Mouse (Mus musculus): ENCODE data around the gene Olfr1436. TPM values are rescaled to one million over a fixed set of nuclear protein-coding genes. Genes with fewer than 3 reads are reported as not detected.

The Olfr1436 gene
- not detected in 2 replicates for polyA plus RNA-seq (2012; rRNA removed)

DNA sequence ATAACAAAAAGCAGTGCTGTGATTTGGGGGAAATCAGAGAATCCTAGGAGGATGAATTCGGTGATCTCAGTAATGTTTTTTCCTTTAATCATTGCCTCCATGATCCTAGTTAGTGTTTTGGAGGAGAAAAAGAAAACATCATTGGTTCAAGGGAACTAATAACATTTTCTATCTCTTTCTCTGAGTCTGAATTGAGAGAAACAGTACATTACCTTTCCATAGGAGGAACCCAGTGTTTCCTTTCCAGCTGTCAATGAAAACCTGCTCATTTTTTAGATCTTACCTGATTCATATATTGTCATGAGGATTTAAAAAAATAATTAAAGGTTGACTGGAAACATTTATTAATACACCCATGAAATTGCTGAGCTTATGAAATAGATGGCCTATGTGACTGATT lies at the start of gene Olfr1436:
TSS of gene Olfr1436 (minus strand) at position 101 of the 400 bp plus-strand sequence.

DNA sequence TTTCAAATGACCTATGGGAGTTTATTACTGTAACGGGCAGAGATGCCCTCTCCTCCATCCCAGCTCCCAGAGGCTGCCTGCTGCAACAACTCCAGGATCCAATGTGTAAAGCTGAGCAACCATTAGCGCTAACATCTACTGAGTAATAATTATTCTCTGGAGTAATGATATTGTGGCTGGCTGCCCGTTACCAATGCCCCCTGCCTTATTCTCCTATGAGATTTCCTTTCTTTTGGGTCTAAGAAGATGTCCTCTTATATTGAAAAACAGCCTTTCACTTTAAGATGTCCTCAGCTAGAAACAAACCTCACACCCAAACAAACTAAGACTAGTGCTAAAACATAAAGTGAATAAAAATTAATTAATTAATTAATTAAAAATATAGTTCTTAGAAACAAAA lies 36.9 kb upstream of the Olfr1436 start, which contains the start of gene Olfr1438-ps1:
TSS of gene Olfr1438-ps1 (minus strand) at position 101 of the 400 bp plus-strand sequence.

DNA sequence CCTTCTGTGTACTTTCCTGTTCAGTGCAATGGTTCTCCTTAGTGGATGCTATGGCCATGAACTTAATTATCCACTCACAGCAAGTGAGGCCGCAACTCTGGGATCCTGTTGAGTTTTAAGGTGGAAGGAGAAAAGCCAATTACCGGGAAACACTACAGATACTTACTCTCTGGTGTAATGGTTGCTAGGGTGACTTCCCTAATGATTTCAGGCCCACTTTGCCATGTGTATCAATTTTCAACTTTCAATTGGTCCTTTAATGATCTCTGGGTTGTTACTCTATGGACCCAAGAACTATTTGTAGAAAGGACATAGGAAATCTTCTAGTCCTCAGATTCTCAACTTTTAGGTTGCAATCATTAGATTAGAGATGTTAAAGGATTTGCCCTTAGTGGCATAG lies 26.1 kb upstream of the Olfr1436 start, which contains the start of gene Olfr1437:
TSS of gene Olfr1437 (minus strand) at position 101 of the 400 bp plus-strand sequence.

DNA sequence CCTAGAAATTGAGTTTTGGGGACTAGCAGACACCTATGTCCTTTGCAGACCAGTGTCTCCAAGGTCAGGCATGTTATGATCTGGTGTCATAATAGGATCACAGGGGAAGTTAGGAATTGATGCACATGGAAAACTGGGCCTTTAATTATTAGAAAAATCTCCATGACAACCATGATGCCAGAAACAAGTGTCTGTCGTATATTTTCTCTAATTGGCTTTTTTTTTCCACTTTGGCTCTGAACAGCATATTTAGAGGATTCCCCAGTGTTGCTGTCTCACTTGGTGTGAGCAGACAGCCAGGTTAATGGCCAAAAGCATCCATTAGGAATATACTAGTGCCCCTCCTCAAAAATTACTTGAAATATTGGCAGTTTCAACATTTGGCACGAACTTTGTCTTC lies 19.4 kb downstream of the Olfr1436 start, which contains the start of gene Olfr1434:
TSS of gene Olfr1434 (plus strand) at position 301 of the 400 bp plus-strand sequence.

DNA sequence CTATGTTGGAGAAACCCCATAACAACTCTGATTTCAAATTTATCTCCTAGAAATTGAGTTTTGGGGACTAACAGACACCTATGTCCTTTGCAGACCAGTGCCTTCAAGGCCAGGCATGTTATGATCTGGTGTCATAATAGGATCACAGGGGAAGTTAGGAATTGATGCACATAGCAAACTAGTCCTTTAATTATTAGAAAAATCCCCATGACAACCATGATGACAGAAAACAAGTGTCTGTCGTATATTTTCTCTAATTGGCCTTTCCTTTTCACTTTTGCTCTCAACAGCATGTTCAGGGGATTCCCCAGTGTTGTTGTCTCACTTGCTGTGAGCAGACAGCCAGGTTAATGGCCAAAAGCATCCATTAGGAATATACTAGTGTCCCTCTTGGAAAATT lies 38.2 kb downstream of the Olfr1436 start, which contains the start of gene Olfr235:
TSS of gene Olfr235 (plus strand) at position 301 of the 400 bp plus-strand sequence.

Other genes starting within 250 kb of the Olfr1436 start
- gene Olfr1424, start 236.4 kb downstream of the Olfr1436 start, polyA plus RNA-seq (2012; rRNA removed), result not detected in 2 replicates
- not detected in 2 replicates for gene Olfr1425, start 221.4 kb downstream of the Olfr1436 start, polyA plus RNA-seq (2012; rRNA removed)
- not detected in 2 replicates for gene Olfr1426, start 207.1 kb downstream of the Olfr1436 start, polyA plus RNA-seq (2012; rRNA removed)
- not detected in 2 replicates for gene Olfr1427, start 195.8 kb downstream of the Olfr1436 start, polyA plus RNA-seq (2012; rRNA removed)
- gene Olfr1428, start 183.2 kb downstream of the Olfr1436 start, polyA plus RNA-seq (2012; rRNA removed), result not detected in 2 replicates
- not detected in 2 replicates for gene Olfr76, start 175.9 kb downstream of the Olfr1436 start, polyA plus RNA-seq (2012; rRNA removed)
- not detected in 2 replicates for gene Olfr1555-ps1, start 129.0 kb downstream of the Olfr1436 start, polyA plus RNA-seq (2012; rRNA removed)
- not detected in 2 replicates for gene Olfr1431, start 98.5 kb downstream of the Olfr1436 start, polyA plus RNA-seq (2012; rRNA removed)
- not detected in 2 replicates for gene Olfr1432, start 66.5 kb downstream of the Olfr1436 start, polyA plus RNA-seq (2012; rRNA removed)
- not detected in 2 replicates for gene Olfr262, start 57.5 kb downstream of the Olfr1436 start, polyA plus RNA-seq (2012; rRNA removed)
- not detected in 2 replicates for gene Olfr235, start 38.1 kb downstream of the Olfr1436 start, polyA plus RNA-seq (2012; rRNA removed)
- gene Olfr1434, start 19.3 kb downstream of the Olfr1436 start, polyA plus RNA-seq (2012; rRNA removed), result not detected in 2 replicates
- gene Olfr1437, start 26.0 kb upstream of the Olfr1436 start, polyA plus RNA-seq (2012; rRNA removed), result not detected in 2 replicates
- gene Olfr1438-ps1, start 36.8 kb upstream of the Olfr1436 start, polyA plus RNA-seq (2012; rRNA removed), result not detected in 2 replicates
- gene Olfr1440, start 88.1 kb upstream of the Olfr1436 start, polyA plus RNA-seq (2012; rRNA removed), result not detected in 2 replicates
- not detected in 2 replicates for gene Olfr1441, start 118.3 kb upstream of the Olfr1436 start, polyA plus RNA-seq (2012; rRNA removed)
- gene Pfpl, start 128.8 kb upstream of the Olfr1436 start, polyA plus RNA-seq (2012; rRNA removed), result not detected in 2 replicates
- 0.64 and 0.75 TPM in 2 replicates for gene Mpeg1, start 161.6 kb upstream of the Olfr1436 start, polyA plus RNA-seq (2012; rRNA removed)
- gene Dtx4, start 202.3 kb upstream of the Olfr1436 start, polyA plus RNA-seq (2012; rRNA removed), result 6.6 and 7.1 TPM in 2 replicates
- gene Fam111a, start 246.6 kb upstream of the Olfr1436 start, polyA plus RNA-seq (2012; rRNA removed), result 0.18 and 0.34 TPM in 2 replicates

Measured in stomach, adult 2 months (tissue).